Mouse (Mus musculus) heart, embryonic 13.5 days (tissue): ENCODE data around the gene Exoc4. TPM values are rescaled to one million over a fixed set of nuclear protein-coding genes. Genes with fewer than 3 reads are reported as not detected.

ENCODE experiments used
- ATAC-seq: fragments of 200-750 bp; cut with Nextera tagmentation; 2 replicates; pipeline ENCODE4 v1.8.0; 2017; ENCODE audit warnings: moderate TSS enrichment; ENCODE audit not compliant: insufficient number of reproducible peaks, low FRiP score, low TSS enrichment; ENCODE audit errors: extremely low read depth
- H3K27ac ChIP-seq: fragments of 300-500 bp; sonication (generic); replicated peaks from 2 replicates; pipeline ENCODE4 v1.5.1; 2015; ENCODE audit warnings: moderate library complexity, mild to moderate bottlenecking, inconsistent platforms
- H3K27me3 ChIP-seq: fragments of 300-500 bp; sonication (generic); replicated peaks from 2 replicates; pipeline ENCODE4 v1.6.1; 2015; ENCODE audit warnings: mild to moderate bottlenecking, inconsistent platforms
- H3K36me3 ChIP-seq: fragments of 300-500 bp; sonication (generic); 2 replicates; pipeline ENCODE4 v1.6.1; 2015; ENCODE audit warnings: mild to moderate bottlenecking, inconsistent platforms
- H3K4me1 ChIP-seq: fragments of 300-500 bp; sonication (generic); 2 replicates; pipeline ENCODE4 v1.6.1; 2015; ENCODE audit warnings: inconsistent platforms
- H3K4me2 ChIP-seq: fragments of 300-500 bp; sonication (generic); 2 replicates; pipeline ENCODE4 v1.6.1; 2015; ENCODE audit warnings: inconsistent platforms, mild to moderate bottlenecking, moderate library complexity
- H3K4me3 ChIP-seq: fragments of 300-500 bp; sonication (generic); 2 replicates; pipeline ENCODE4 v1.5.1; 2015; ENCODE audit warnings: moderate library complexity, mild to moderate bottlenecking, inconsistent platforms
- H3K9ac ChIP-seq: fragments of 300-500 bp; sonication (generic); 2 replicates; pipeline ENCODE4 v1.6.1; 2015; ENCODE audit warnings: inconsistent platforms, mild to moderate bottlenecking, moderate library complexity
- H3K9me3 ChIP-seq: fragments of 300-500 bp; sonication (generic); 2 replicates; pipeline ENCODE4 v1.6.1; 2016; ENCODE audit warnings: inconsistent platforms
- WGBS: fragments of 180-500 bp; shearing (Covaris S2); methylation state at CpG from one replicate; pipeline ENCODE4 v1.1.7; 2015; ENCODE audit warnings: mixed read lengths; 5-methylcytosine and 5-hydroxymethylcytosine counted together
- polyA plus RNA-seq: library from polyadenylated mRNA; unstranded; fragments of >200 nt; fragmentation: Nextera tagmentation; extraction: Ambion mirVana; gene quantifications from 2 replicates; pipeline ENCODE4 v1.2.1, GENCODE M21; 2015

Gene Exoc4
- polyA plus RNA-seq, 1 experiment from 2014 or later = 31.3 TPM

- Histone ChIP-seq H3K4me3 (no peak overlapping the region), H3K9me3 (no peaks in the 10 kb centered on the region), H3K27me3 (no peaks in the 10 kb centered on the region), H3K9ac (no peak overlapping the region), H3K4me1 (no peaks in the 10 kb centered on the region), H3K27ac (no peak overlapping the region), H3K4me2 (no peak overlapping the region), H3K36me3 (peaks cover 3% of the 10 kb centered on the region)
- no peak for ATAC-seq
- WGBS = 74% methylated on average over 4 of the region's 4 CpGs
Measured at GRCm38 (mm10) chr6:33763245-33763644, 514.4 kb downstream of the Exoc4 start.

GRCm38 (mm10) chr6:33763970-33764369 is 515.1 kb downstream of the Exoc4 start:
- Histone ChIP-seq H3K9me3 (no peaks in the 10 kb centered on the region), H3K4me2 (no peak overlapping the region), H3K27me3 (no peaks in the 10 kb centered on the region), H3K4me3 (no peak overlapping the region), H3K4me1 (no peaks in the 10 kb centered on the region), H3K27ac (no peak overlapping the region), H3K9ac (no peak overlapping the region), H3K36me3 (peaks cover 2% of the 10 kb centered on the region; the same call in 1 of the 2 replicates)
- no peak for ATAC-seq
- 47% methylated on average over 3 of the region's 3 CpGs for WGBS

DNA sequence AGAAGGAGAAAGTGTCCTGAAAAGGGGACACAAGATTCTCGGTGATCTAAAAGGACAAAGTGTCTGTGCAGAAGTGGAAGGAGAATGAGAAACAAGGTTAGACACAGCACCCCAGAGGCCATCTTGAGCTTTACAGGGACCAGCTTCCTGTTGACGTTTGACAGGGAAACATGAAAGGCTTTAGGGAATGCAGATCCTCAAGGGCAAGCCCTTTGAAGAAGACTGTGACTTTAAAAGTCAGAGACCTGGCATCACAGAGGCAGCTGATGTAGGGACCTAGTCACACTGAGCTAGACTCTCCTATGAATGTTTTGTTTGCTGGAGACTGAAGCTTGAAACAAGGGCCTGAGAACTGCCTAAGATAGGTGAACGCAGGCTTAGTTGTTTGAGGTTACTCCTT is 520.4 kb downstream of the Exoc4 start:
- H3K36me3 ChIP-seq = no peaks in the 10 kb centered on the region
- no peak for ATAC-seq
- 60% methylated on average over 3 of the region's 3 CpGs for WGBS

GRCm38 (mm10) chr6:33770021-33770420 is 521.1 kb downstream of the Exoc4 start:
- H3K36me3 ChIP-seq = no peaks in the 10 kb centered on the region
- 59% methylated on average over 2 of the region's 2 CpGs for WGBS
- H3K4me3 ChIP-seq = no peak overlapping the region
- ATAC-seq = no peak
- H3K4me2 ChIP-seq = no peak overlapping the region
- no peaks in the 10 kb centered on the region for H3K9me3 ChIP-seq
- H3K4me1 ChIP-seq = no peaks in the 10 kb centered on the region
- H3K9ac ChIP-seq = no peak overlapping the region
- H3K27me3 ChIP-seq = no peaks in the 10 kb centered on the region
- H3K27ac ChIP-seq = no peak overlapping the region

More for the DNA sequence above, 520.4 kb downstream of the Exoc4 start:
- Histone ChIP-seq H3K4me2 (no peak overlapping the region), H3K27me3 (no peaks in the 10 kb centered on the region), H3K4me1 (no peaks in the 10 kb centered on the region), H3K9ac (no peak overlapping the region), H3K27ac (no peak overlapping the region), H3K4me3 (no peak overlapping the region), H3K9me3 (no peaks in the 10 kb centered on the region)

GRCm38 (mm10) chr6:33772551-33773315 is 523.8 kb downstream of the Exoc4 start:
- no peak overlapping the region for H3K27ac ChIP-seq
- no peaks in the 10 kb centered on the region for H3K9me3 ChIP-seq
- H3K9ac ChIP-seq = no peak overlapping the region
- no peak overlapping the region for H3K4me2 ChIP-seq
- no peaks in the 10 kb centered on the region for H3K36me3 ChIP-seq
- H3K4me3 ChIP-seq = no peak overlapping the region
- H3K27me3 ChIP-seq = no peaks in the 10 kb centered on the region
- WGBS = 72% methylated on average over 9 of the region's 9 CpGs
- H3K4me1 ChIP-seq = no peaks in the 10 kb centered on the region
- no peak for ATAC-seq

DNA sequence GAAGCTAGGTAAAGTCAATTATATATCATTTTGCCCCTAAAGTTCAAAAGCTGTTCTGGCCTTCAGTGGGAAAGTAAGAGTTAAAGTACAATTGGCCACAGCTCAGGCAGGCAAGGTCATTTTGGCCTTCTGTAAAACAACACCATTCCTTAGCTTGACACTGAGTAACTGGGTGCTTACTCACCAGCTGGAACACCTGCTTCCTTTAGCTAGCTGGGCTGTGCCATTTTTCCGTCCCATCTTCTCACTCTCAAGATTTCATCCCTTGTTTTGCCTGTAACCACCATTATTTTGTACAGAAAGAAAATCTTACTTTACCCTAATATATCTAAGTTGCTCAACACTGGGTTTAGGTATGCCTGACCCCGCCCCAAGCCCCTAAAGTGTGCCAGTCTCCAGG is 543.7 kb downstream of the Exoc4 start:
- Histone ChIP-seq H3K9ac (no peak overlapping the region), H3K27ac (no peak overlapping the region), H3K4me1 (peaks cover 17% of the 10 kb centered on the region), H3K27me3 (no peaks in the 10 kb centered on the region), H3K4me3 (no peak overlapping the region), H3K4me2 (no peak overlapping the region), H3K9me3 (no peaks in the 10 kb centered on the region), H3K36me3 (no peaks in the 10 kb centered on the region)
- ATAC-seq = no peak
- 62% methylated on average over 2 of the region's 2 CpGs for WGBS

DNA sequence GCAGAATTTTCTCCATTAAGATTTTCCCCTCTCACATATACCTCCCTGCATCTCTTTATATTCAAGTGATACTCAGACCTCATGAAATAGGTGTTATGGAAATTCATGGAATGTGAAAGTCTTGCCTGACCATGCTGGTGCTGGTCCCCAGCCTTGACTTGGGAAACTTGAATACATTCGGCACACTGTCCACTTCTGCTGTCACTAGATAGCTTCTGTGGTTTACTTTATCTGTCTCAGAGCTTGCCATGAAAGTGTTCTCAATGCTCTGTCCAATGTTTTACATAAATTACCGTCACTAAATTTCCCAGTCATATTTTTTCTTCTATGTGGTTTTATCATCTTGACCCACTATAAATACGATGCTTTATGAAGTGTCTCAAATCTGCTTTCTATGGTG is 552.4 kb downstream of the Exoc4 start:
- no peak overlapping the region for H3K4me3 ChIP-seq
- no peak for ATAC-seq
- H3K4me2 ChIP-seq = no peak overlapping the region
- H3K9ac ChIP-seq = no peak overlapping the region
- H3K4me1 ChIP-seq = no peaks in the 10 kb centered on the region
- no peaks in the 10 kb centered on the region for H3K9me3 ChIP-seq
- H3K27me3 ChIP-seq = no peaks in the 10 kb centered on the region
- WGBS = 71% methylated on average over 3 of the region's 3 CpGs
- H3K27ac ChIP-seq = no peak overlapping the region
- H3K36me3 ChIP-seq = no peaks in the 10 kb centered on the region

- Histone ChIP-seq H3K4me1 (no peaks in the 10 kb centered on the region), H3K4me2 (no peak overlapping the region), H3K27ac (no peak overlapping the region), H3K9me3 (no peaks in the 10 kb centered on the region), H3K4me3 (no peak overlapping the region), H3K27me3 (no peaks in the 10 kb centered on the region), H3K9ac (no peak overlapping the region), H3K36me3 (no peaks in the 10 kb centered on the region)
- ATAC-seq = no peak
- WGBS = 82% methylated on average over 3 of the region's 3 CpGs
Measured at GRCm38 (mm10) chr6:33803481-33804098, 554.7 kb downstream of the Exoc4 start.

DNA sequence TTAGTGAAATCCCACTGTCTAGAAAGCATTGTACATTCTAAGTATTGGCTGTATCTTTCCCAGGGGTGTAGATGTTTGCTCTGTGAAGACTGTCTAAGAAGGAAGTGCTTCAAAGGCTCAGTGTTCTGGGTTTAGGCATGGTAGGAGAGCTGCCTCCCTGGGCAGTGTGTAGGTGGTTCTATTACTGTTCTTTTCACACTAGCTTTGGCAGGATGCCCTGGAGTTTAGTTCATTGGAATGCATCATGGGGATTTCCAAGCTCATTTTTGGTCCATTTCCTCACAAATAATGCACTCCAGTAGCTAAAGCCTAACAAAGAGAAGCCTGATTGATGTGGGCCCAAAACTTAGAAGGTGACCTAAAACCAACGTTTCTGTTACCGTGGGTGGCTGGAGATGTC is 555.9 kb downstream of the Exoc4 start:
- no peaks in the 10 kb centered on the region for H3K9me3 ChIP-seq
- H3K4me1 ChIP-seq = no peaks in the 10 kb centered on the region
- no peak overlapping the region for H3K9ac ChIP-seq
- 93% methylated on average over 2 of the region's 2 CpGs for WGBS
- no peak overlapping the region for H3K4me2 ChIP-seq
- no peak for ATAC-seq
- H3K27ac ChIP-seq = no peak overlapping the region
- no peaks in the 10 kb centered on the region for H3K36me3 ChIP-seq
- no peaks in the 10 kb centered on the region for H3K27me3 ChIP-seq
- no peak overlapping the region for H3K4me3 ChIP-seq

- no peak overlapping the region for H3K4me2 ChIP-seq
- 65% methylated on average over 3 of the region's 3 CpGs for WGBS
- no peak overlapping the region for H3K4me3 ChIP-seq
- no peaks in the 10 kb centered on the region for H3K36me3 ChIP-seq
- peaks cover 8% of the 10 kb centered on the region for H3K4me1 ChIP-seq
- no peaks in the 10 kb centered on the region for H3K27me3 ChIP-seq
- no peak overlapping the region for H3K9ac ChIP-seq
- no peak for ATAC-seq
- H3K27ac ChIP-seq = no peak overlapping the region
- no peaks in the 10 kb centered on the region for H3K9me3 ChIP-seq
Measured at GRCm38 (mm10) chr6:33806072-33806782, 557.3 kb downstream of the Exoc4 start.

DNA sequence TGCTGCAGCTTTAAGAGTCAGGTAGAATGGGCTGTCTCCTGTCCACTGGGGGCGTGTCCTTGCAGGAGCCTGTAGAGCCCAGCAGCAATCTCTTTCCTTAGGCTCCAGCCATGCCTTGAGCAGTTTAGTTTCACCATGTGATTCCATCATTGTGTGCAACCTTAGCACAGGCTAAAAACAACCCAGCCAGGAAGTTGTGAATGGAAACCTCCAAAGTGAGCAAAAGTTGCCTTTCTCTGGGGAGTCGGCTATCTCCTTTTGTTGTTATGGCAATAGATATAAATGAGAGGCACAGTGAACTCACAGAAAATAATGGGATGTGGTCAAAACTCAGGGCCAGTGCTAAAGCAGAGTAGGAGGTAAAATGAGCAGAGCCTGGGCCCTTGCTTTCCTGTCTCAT is 565.5 kb downstream of the Exoc4 start:
- no peak overlapping the region for H3K27ac ChIP-seq
- 0 out of 2 replicates have a peak, but pooled peaks cover 2% of the 10 kb centered on the region for H3K36me3 ChIP-seq
- no peak for ATAC-seq
- no peaks in the 10 kb centered on the region for H3K9me3 ChIP-seq
- H3K27me3 ChIP-seq = no peaks in the 10 kb centered on the region
- no peak overlapping the region for H3K4me3 ChIP-seq
- peaks cover 15% of the 10 kb centered on the region for H3K4me1 ChIP-seq
- 36% methylated on average over 2 of the region's 2 CpGs for WGBS
- no peak overlapping the region for H3K9ac ChIP-seq
- no peak overlapping the region for H3K4me2 ChIP-seq
